Mouse (Mus musculus): ENCODE data around the gene Gm21973.

Gm21973 gene

GRCm38 (mm10) chr15:10325080-10325479 is at the start of gene Gm21973:
Gene Gm21973, plus strand, starts transcription at chr15:10325380.
- 90% methylated on average over 2 of the region's 2 CpGs for whole genome bisulfite sequencing

- 83% methylated on average over 4 of the region's 4 CpGs for WGBS
Observed at GRCm38 (mm10) chr15:10277461-10277860, 47.7 kb upstream of the Gm21973 start.

GRCm38 (mm10) chr15:10281546-10281945 is 43.6 kb upstream of the Gm21973 start:
- WGBS = 82% methylated on average over 5 of the region's 5 CpGs

DNA sequence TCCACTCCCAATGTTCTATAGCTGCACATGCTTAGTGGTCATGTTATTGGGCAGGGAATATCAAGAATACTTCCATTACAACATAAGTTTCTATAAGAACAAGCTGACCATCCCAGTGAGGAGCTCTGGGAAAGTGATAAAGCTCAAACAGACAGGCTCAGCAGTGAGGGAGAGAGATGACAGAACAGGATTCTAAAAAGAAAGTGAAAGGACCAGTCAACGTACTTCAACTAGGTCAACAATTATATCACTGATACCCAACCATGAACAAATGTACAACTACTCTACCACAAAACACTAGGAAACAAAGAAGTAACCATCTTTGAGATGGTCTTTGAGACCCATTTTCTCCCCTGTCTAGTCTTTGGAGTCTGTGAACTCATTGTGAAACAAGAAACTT is 28.6 kb upstream of the Gm21973 start:
- 85% methylated on average over 1 of the region's 1 CpGs for WGBS

GRCm38 (mm10) chr15:10298058-10298457 is 27.1 kb upstream of the Gm21973 start:
- 55% methylated on average over 1 of the region's 1 CpGs for WGBS

GRCm38 (mm10) chr15:10299467-10299866 is 25.7 kb upstream of the Gm21973 start:
- WGBS = 76% methylated on average over 3 of the region's 3 CpGs

DNA sequence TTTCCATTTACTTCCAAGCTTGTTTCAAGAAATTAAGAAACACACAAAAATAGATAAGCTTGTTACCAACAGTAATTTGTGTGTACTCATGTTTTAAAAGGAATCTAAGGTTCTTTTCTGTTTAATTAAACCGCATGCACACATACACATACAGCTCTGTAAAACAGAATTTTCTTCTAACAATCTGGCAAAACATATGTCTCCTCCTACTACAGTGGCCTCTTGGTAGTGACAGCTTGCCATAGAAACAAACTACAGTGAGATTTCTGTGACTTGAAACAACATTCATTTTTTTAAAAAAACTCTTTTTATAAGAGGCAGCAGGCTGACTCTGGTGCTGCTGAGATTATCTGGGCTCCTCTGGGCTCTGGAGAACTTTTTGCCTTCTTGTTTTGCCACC is 18.7 kb upstream of the Gm21973 start:
- WGBS = 61% methylated on average over 1 of the region's 1 CpGs

- 83% methylated on average over 5 of the region's 5 CpGs for WGBS
Observed at GRCm38 (mm10) chr15:10311826-10312225, 13.4 kb upstream of the Gm21973 start.

DNA sequence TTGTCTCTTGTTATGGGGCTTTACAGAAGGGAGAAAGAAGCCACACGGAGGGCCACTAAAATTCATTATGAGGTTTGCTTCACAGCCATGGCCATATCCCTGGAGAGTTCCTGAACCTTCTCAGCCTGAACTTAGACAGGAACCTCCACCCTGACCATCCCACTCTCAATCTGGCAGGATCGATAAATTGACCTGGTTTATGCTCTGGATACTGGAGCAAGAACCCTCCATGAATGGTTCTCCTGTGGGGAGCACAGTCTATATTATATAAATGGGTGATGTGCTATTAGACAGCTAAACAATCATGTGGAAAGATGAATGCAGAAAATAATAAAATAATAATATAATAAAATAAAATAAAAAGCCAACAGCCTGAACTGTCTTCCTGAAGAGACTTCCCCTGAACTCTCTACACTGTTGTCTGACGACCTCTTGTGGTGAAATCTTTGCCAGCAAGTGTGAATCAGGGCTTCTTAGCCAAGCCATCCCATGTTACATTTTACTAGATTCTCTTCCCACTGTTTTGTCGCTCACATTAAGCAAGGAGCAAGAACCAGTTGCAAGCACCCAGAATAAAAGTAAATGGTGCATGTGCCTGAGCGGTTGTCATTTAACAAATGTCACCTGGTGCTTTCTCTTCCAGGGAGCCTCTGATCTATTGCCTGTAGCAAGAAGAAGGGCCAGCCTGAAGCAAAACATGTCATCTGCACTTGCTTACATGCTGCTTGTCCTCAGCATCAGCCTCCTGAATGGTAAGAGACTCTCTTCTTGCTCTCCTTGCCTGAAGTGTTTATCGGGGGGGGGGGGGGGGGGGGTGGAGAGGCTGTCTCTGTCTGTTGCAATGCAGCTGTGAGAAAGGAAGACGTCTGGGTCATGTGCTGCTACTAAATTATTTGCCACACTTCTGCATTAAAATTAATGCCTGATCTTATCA is 11.4 kb upstream of the Gm21973 start:
- WGBS = 41% methylated on average over 7 of the region's 7 CpGs

GRCm38 (mm10) chr15:10330626-10331025 is 5.4 kb downstream of the Gm21973 start:
- WGBS = 40% methylated on average over 3 of the region's 3 CpGs

- 95% methylated on average over 1 of the region's 1 CpGs for whole genome bisulfite sequencing
Observed at GRCm38 (mm10) chr15:10332566-10332965, 7.4 kb downstream of the Gm21973 start.

GRCm38 (mm10) chr15:10338606-10339005 is 13.4 kb downstream of the Gm21973 start:
- WGBS = 47% methylated on average over 3 of the region's 3 CpGs

GRCm38 (mm10) chr15:10347044-10347443 is 21.9 kb downstream of the Gm21973 start:
- 88% methylated on average over 6 of the region's 6 CpGs for WGBS

GRCm38 (mm10) chr15:10358039-10358948 is 33.1 kb downstream of the Gm21973 start, which contains the start of gene Agxt2:
Gene Agxt2, plus strand, starts transcription at chr15:10358532.
- WGBS = 83% methylated on average over 9 of the region's 9 CpGs

DNA sequence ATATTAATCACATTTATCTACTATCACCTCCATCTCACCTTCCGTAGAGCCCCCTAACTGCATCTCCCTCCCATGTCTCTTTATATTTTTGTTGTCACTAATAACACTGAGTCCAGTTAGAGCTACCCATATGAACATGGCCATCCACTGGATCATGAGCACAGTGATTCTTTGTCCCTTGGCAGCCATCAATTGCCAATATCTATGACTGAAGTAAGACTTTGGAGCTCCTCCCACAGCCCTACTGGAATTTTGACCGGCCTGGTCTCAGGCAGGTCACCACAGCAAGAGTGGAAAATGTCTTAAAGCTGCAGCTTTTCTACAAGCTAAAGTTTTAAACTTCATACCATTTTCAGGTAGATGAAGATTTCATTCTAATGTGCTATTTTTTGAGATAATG is 41.2 kb downstream of the Gm21973 start:
- WGBS = 91% methylated on average over 2 of the region's 2 CpGs

DNA sequence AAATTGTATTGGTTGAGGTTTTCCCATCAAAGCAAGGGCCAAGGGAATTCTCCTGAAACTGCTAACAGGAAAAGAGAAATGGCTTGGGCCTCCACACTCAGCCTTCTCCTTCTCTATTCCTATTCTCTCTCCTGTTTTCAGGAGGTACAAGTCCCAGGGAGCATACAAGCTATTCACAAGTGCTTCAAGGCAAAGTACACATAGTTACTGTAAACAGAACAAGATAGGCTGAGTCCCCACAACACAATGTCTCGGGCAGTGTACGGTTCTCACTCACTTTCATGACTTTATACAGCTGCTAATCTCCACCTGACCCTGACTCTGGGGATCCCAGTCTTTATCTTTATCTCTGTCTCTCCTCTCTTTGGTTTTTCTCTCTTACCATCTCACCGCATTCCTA is 50.2 kb downstream of the Gm21973 start:
- WGBS = 93% methylated on average over 3 of the region's 3 CpGs

DNA sequence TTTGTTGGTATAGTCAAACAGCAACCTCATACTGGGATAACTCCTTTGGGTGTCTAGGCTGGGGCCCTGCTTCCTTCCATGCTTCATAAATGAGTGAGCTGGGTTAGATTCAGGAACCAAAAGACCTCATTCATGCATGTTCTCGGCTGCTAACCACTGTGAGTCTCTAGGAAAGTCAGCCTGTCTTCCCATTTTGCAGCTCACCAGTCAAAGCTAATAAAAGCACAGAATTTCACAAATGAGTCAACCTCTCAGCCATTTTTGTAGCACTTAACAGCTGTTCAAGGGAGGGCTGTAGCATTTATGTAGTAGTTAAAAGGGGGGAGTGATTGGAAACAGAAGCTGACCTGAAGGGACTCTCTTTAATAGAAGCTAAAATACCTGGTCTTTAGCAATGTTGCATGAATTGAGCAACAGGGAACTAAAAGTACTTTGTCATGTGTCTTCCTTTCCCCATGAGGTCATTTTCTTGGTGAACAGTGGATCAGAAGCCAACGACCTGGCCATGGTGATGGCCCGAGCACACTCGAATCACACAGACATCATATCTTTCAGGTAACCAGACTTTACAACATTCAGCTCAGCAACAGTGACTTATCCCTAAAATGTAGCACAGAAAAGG is 53.3 kb downstream of the Gm21973 start:
- WGBS = 79% methylated on average over 4 of the region's 4 CpGs

GRCm38 (mm10) chr15:10379757-10380458 is 54.7 kb downstream of the Gm21973 start:
- 89% methylated on average over 3 of the region's 3 CpGs for WGBS

GRCm38 (mm10) chr15:10387263-10387662 is 62.1 kb downstream of the Gm21973 start:
- 77% methylated on average over 2 of the region's 2 CpGs for WGBS

DNA sequence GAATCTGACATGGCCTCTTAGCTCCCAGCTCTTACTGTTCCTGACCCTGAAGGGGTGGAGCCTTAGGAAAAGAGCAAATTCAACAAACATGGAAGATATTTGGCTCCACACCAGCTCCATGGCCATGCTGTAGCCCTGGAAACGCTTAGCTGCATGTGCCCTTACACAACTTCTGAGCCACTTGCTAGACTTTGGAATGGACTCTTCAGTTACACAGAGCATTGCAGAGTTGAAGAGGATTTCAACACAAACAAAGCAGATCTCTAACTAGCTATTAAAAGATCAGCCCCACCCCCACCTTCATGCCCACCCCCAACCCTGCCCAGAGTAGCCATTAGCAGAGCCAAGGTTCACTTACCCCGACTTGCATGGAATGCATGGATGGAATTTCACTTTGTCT is 74.6 kb downstream of the Gm21973 start:
- WGBS = 75% methylated on average over 2 of the region's 2 CpGs

DNA sequence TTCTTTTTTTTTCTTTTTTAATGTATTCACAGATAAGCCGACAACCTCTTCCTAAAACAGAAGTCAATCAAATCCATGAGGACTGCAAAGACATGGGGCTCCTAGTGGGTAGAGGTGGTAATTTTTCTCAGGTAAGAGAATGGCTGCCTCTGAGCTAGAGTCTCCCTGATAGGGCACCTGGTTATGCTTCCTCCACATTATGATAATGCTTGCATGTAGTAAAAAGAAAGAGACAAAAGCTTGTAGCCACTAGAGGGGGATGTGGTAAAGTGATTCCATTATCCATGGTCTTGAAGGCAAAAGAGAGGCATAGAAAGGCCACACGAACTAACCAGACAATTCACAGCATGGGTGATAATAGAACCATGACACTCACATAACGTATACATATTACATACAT is 75.2 kb downstream of the Gm21973 start:
- whole genome bisulfite sequencing = 45% methylated on average over 3 of the region's 3 CpGs

All from cerebral cortex, adult 2 months (tissue).